Mouse (Mus musculus) 416B (cell line): ENCODE measurements around the gene Ifitm1.
A peak's percentile ranks its signal among the peaks of the same experiment; 100 is the strongest.
"Not testable (repeated sequence)": the region's sequence is repeated elsewhere in the genome, so short reads cannot be mapped to it uniquely, and the experiment has no call there.

Experiments
- DNase-seq: peaks from one replicate; pipeline ENCODE4 v3.0.0; 2011; ENCODE audit warnings: low read depth

Ifitm1 gene

GRCm38 (mm10) chr7:141016707-141017697, 50.0 kb downstream of the Ifitm1 start:
- DNase-seq = peak; percentile 76

DNA sequence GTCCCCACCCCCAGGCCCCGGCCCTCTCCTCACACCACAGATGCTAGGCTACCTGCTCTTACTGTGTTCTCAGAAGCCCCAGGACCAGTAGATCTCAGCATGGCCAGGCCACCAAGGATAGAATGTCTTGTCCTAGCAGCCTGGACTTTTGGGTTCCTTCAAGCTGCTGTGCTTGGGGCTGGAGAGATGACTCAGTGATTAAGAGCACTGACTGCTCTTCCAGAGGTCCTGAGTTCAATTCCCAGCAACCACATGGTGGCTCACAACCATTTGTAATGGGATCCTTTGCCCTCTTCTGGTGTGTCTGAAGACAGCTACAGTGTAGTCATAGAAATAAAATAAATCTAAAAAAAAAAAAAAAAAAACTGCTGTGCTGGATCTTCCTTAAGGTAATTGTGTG, 50.8 kb downstream of the Ifitm1 start, which contains the start of gene Ifitm6:
Ifitm6 (minus strand) TSS at position 101 of the 400 bp plus-strand sequence.
- DNase-seq = not testable (repeated sequence)

GRCm38 (mm10) chr7:141019028-141019427, 52.0 kb downstream of the Ifitm1 start:
- no peak for DNase-seq
